Mouse (Mus musculus): ENCODE data around the gene 4930522H14Rik.

The 4930522H14Rik gene

GRCm38 (mm10) chr4:109531111-109531510, at the start of gene 4930522H14Rik:
TSS of gene 4930522H14Rik (minus strand) at chr4:109531297.
- DNase-seq (ENCODE audit: extremely low spot score) = no peak

- DNase-seq (ENCODE audit: extremely low spot score) = no peak
Observed at GRCm38 (mm10) chr4:109578356-109578755, 47.3 kb upstream of the 4930522H14Rik start.

GRCm38 (mm10) chr4:109576933-109577332, 45.8 kb upstream of the 4930522H14Rik start:
- DNase-seq (ENCODE audit: extremely low spot score) = no peak

- no peak for DNase-seq (ENCODE audit: extremely low spot score)
Observed at GRCm38 (mm10) chr4:109574845-109575244, 43.7 kb upstream of the 4930522H14Rik start.

- no peak for DNase-seq (ENCODE audit: extremely low spot score)
Observed at GRCm38 (mm10) chr4:109574331-109574730, 43.2 kb upstream of the 4930522H14Rik start.

GRCm38 (mm10) chr4:109572632-109573031, 41.5 kb upstream of the 4930522H14Rik start:
- DNase-seq (ENCODE audit: extremely low spot score) = no peak

GRCm38 (mm10) chr4:109569421-109569820, 38.3 kb upstream of the 4930522H14Rik start:
- DNase-seq (ENCODE audit: extremely low spot score) = no peak

GRCm38 (mm10) chr4:109568959-109569358, 37.9 kb upstream of the 4930522H14Rik start:
- DNase-seq (ENCODE audit: extremely low spot score) = no peak

- DNase-seq (ENCODE audit: extremely low spot score) = no peak
Observed at GRCm38 (mm10) chr4:109564711-109565110, 33.6 kb upstream of the 4930522H14Rik start.

- DNase-seq (ENCODE audit: extremely low spot score) = no peak
Observed at GRCm38 (mm10) chr4:109550338-109551150, 19.4 kb upstream of the 4930522H14Rik start.

GRCm38 (mm10) chr4:109547306-109547705, 16.2 kb upstream of the 4930522H14Rik start:
- no peak for DNase-seq (ENCODE audit: extremely low spot score)

GRCm38 (mm10) chr4:109546538-109546937, 15.4 kb upstream of the 4930522H14Rik start:
- no peak for DNase-seq (ENCODE audit: extremely low spot score)

GRCm38 (mm10) chr4:109530245-109530816, 766 bp downstream of the 4930522H14Rik start:
- DNase-seq (ENCODE audit: extremely low spot score) = peak; percentile 8

- peak; percentile 60 for DNase-seq (ENCODE audit: extremely low spot score)
Observed at GRCm38 (mm10) chr4:109504885-109505284, 26.2 kb downstream of the 4930522H14Rik start.

GRCm38 (mm10) chr4:109498476-109498875, 32.6 kb downstream of the 4930522H14Rik start:
- DNase-seq (ENCODE audit: extremely low spot score) = no peak

GRCm38 (mm10) chr4:109493581-109493980, 37.5 kb downstream of the 4930522H14Rik start:
- DNase-seq (ENCODE audit: extremely low spot score) = no peak

- no peak for DNase-seq (ENCODE audit: extremely low spot score)
Observed at GRCm38 (mm10) chr4:109488812-109489211, 42.3 kb downstream of the 4930522H14Rik start.

GRCm38 (mm10) chr4:109484621-109485020, 46.5 kb downstream of the 4930522H14Rik start, which contains the start of gene Rnf11:
TSS of gene Rnf11 (minus strand) at chr4:109484728.
- DNase-seq (ENCODE audit: extremely low spot score) = no peak

GRCm38 (mm10) chr4:109482701-109483100, 48.4 kb downstream of the 4930522H14Rik start:
- DNase-seq (ENCODE audit: extremely low spot score) = no peak

- DNase-seq (ENCODE audit: extremely low spot score) = no peak
Observed at GRCm38 (mm10) chr4:109481424-109481823, 49.7 kb downstream of the 4930522H14Rik start.

GRCm38 (mm10) chr4:109477454-109477853, 53.6 kb downstream of the 4930522H14Rik start:
- DNase-seq (ENCODE audit: extremely low spot score) = no peak

- DNase-seq (ENCODE audit: extremely low spot score) = peak; percentile 93
Observed at GRCm38 (mm10) chr4:109476554-109477014, 54.5 kb downstream of the 4930522H14Rik start.

All from embryo, embryonic 9.5 days (tissue).